ENCODE assay signal across 7 mouse cellular contexts in the genomic region with DNA sequence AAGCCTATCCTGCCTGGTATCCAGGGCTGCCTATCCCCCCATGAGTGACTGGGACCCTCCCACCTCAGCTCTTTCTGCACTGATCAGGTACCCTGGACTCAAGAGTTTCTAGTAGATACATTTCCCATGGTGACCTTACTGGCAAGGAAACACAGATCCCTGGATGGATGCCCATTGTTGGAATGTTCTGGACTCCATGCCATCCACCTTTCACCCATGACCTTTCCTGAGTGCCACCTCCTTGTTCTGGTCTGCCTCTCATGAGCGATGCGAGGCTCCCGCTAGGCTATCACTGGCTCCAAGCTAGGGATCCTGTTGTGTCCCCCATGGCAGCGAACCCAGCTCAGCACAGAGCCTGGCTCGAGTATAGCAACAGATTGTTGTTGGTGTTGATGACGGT. TPM values are rescaled to one million over a fixed set of nuclear protein-coding genes. Genes with fewer than 3 reads are reported as not detected.
"Had no signal": no experiment of that assay in that cellular context is flagged by ENCODE, and none has a peak within 500 bp of the region (broad histone marks: within the 10 kb centered on the region; RNA-seq: fewer than 3 reads in every experiment).

No protein-coding gene starts in this region.

- H3K4me3 ChIP-seq: limb, embryonic 13.5 days; liver, embryonic 13.5 days; midbrain, embryonic 13.5 days; myocyte; neural tube, embryonic 15.5 days had no signal

- H3K9ac ChIP-seq: limb, embryonic 13.5 days; liver, embryonic 13.5 days; midbrain, embryonic 13.5 days; neural tube, embryonic 15.5 days had no signal

- H3K27ac ChIP-seq: kidney, postnatal 0 days; limb, embryonic 13.5 days; liver, embryonic 13.5 days; midbrain, embryonic 13.5 days; neural tube, embryonic 15.5 days had no signal

- H3K27me3 ChIP-seq: limb, embryonic 13.5 days; midbrain, embryonic 13.5 days; neural tube, embryonic 15.5 days had no signal

- H3K9me3 ChIP-seq: limb, embryonic 13.5 days; liver, embryonic 13.5 days; midbrain, embryonic 13.5 days; neural tube, embryonic 15.5 days had no signal

- ATAC-seq: midbrain, embryonic 13.5 days had no signal

- H3K4me2 ChIP-seq: limb, embryonic 13.5 days; liver, embryonic 13.5 days; midbrain, embryonic 13.5 days; neural tube, embryonic 15.5 days had no signal

RNA-seq across cellular contexts. Expression of a gene that starts 11.3 kb away (rescaled TPM):
- total RNA-seq: megakaryocyte-erythroid progenitor cell, adult 5-6 weeks had no signal
